Mouse (Mus musculus): Measurements from ENCODE around the gene Gm8677.
"Not testable (repeated sequence)": the region's sequence is repeated elsewhere in the genome, so short reads cannot be mapped to it uniquely, and the experiment has no call there.

The Gm8677 gene

DNA sequence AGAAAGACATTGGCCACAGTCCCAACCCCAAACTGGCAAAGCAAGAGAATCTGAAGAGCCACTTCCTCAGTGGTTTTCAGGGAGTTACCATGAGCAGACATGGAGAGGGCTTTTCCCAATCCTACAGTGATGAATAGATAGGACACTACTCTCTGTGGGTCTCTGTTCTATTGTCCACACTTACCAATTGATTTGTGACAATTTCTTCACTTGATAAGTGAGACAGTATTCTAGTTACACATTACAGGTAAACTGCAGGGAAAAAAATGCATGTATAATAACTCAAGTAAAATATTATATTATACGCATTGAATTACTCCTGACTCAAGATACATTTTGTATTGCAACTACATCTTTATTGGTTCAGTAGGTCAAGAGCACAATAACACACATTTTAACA, at the start of gene Gm8677:
Gene Gm8677 (minus strand): TSS at position 101 of the 400 bp plus-strand sequence.
- in situ Hi-C loops (cut with MboI; ENCODE audit: low sequenced_read_pairs): not testable (repeated sequence)

- in situ Hi-C loops (cut with MboI; ENCODE audit: low sequenced_read_pairs): not testable (repeated sequence)
Measured at GRCm38 (mm10) chr7:22565243-22565642, 30.6 kb upstream of the Gm8677 start, which contains the start of gene Gm4201. Gene Gm4201 (minus strand): TSS chr7:22565343.

DNA sequence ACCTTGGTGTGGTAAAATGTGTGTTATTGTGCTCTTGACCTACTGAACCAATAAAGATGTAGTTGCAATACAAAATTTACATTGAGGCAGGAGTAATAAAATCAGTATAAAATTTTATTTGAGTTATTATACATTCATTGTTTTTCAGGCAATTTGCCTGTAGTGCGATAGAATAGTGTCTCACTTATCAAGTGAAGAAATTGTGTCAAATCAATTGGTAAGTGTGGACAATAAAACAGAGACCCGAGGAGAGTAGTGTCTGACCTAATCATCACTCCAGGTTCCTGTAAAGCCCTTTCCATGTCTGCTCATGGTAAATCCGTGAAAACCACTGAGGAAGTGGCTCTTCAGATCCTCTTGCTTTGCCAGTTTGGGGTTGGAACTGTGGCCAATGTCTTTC, 12.0 kb downstream of the Gm8677 start, which contains the start of gene Vmn1r152:
Gene Vmn1r152 (plus strand): TSS at position 301 of the 400 bp plus-strand sequence.
- in situ Hi-C loops (cut with MboI; ENCODE audit: low sequenced_read_pairs): not testable (repeated sequence)

- in situ Hi-C loops (cut with MboI; ENCODE audit: low sequenced_read_pairs): not testable (repeated sequence)
Measured at GRCm38 (mm10) chr7:22499578-22499977, 35.1 kb downstream of the Gm8677 start, which contains the start of gene Vmn1r151. Gene Vmn1r151 (minus strand): TSS chr7:22499678.
